Mouse (Mus musculus): ENCODE results near the gene Pitpnc1. TPM values are rescaled to one million over a fixed set of nuclear protein-coding genes. Genes with fewer than 3 reads are reported as not detected.

Gene Pitpnc1
- polyA plus RNA-seq, 2 experiments: 3.0 to 5.8 TPM

GRCm38 (mm10) chr11:107369661-107370060 lies 100.8 kb downstream of the Pitpnc1 start:
- DNase-seq (ENCODE audit: low read depth in 3 of 3, low spot score in 3 of 3) (no peak), ATAC-seq (ENCODE audit: insufficient read depth) (no peak)
- no peaks in the 10 kb centered on the region for H3K9me3 ChIP-seq (ENCODE audit: control insufficient read depth, low read length)
- H3K27ac ChIP-seq: no peak overlapping the region
- H3K4me2 ChIP-seq (ENCODE audit: low read depth): no peak overlapping the region
- H3K9ac ChIP-seq (replicated peaks): no peak overlapping the region
- WGBS (ENCODE audit: insufficient replicate concordance): 88% methylated on average over 6 of the region's 6 CpGs
- H3K4me3 ChIP-seq (ENCODE audit: insufficient read depth in 1 of 2, low read depth in 2 of 2, low read length in 2 of 2): no peak overlapping the region
- TF ChIP-seq CTCF (IDR thresholded peaks at IDR 0.05; ENCODE audit: low read depth) (no peak), EP300 (IDR thresholded peaks at IDR 0.05; ENCODE audit: low read depth) (no peak)
- peaks cover 5 to 8% of the 10 kb centered on the region in 2 experiments; a peak in 3 of 4 replicates for H3K4me1 ChIP-seq (replicated peaks; ENCODE audit: control insufficient read depth in 2 of 2, insufficient read depth in 2 of 2, low read length in 1 of 2)
- H3K27me3 ChIP-seq (ENCODE audit: control insufficient read depth, insufficient read depth, low read length): no peaks in the 10 kb centered on the region
- H3K36me3 ChIP-seq (replicated peaks; ENCODE audit: control insufficient read depth, insufficient read depth, low read depth): no peaks in the 10 kb centered on the region

- ATAC-seq (ENCODE audit: insufficient read depth) (no peak), DNase-seq (ENCODE audit: low read depth in 3 of 3, low spot score in 3 of 3) (no peak)
- TF ChIP-seq EP300 (IDR thresholded peaks at IDR 0.05; ENCODE audit: low read depth): no peak
- H3K36me3 ChIP-seq (replicated peaks; ENCODE audit: control insufficient read depth, insufficient read depth, low read depth): no peaks in the 10 kb centered on the region
- H3K27ac ChIP-seq: no peak overlapping the region
- no peaks in the 10 kb centered on the region for H3K9me3 ChIP-seq (ENCODE audit: control insufficient read depth, low read length)
- no peak overlapping the region for H3K4me2 ChIP-seq (ENCODE audit: low read depth)
- no peaks in the 10 kb centered on the region for H3K4me1 ChIP-seq (replicated peaks; ENCODE audit: control insufficient read depth in 2 of 2, insufficient read depth in 2 of 2, low read length in 1 of 2)
- no peaks in the 10 kb centered on the region for H3K27me3 ChIP-seq (ENCODE audit: control insufficient read depth, insufficient read depth, low read length)
- H3K4me3 ChIP-seq (ENCODE audit: insufficient read depth in 1 of 2, low read depth in 2 of 2, low read length in 2 of 2): no peak overlapping the region
- WGBS (ENCODE audit: insufficient replicate concordance): 74% methylated on average over 13 of the region's 13 CpGs
- H3K9ac ChIP-seq (replicated peaks): no peak overlapping the region
Observed at GRCm38 (mm10) chr11:107365938-107366712, 104.4 kb downstream of the Pitpnc1 start.

GRCm38 (mm10) chr11:107358695-107359094 lies 111.8 kb downstream of the Pitpnc1 start:
- 77% methylated on average over 5 of the region's 5 CpGs for WGBS (ENCODE audit: insufficient replicate concordance)
- DNase-seq (ENCODE audit: low read depth in 3 of 3, low spot score in 3 of 3): no peak

GRCm38 (mm10) chr11:107356224-107356623 lies 114.3 kb downstream of the Pitpnc1 start:
- ATAC-seq (ENCODE audit: insufficient read depth) (no peak), DNase-seq (ENCODE audit: low read depth in 3 of 3, low spot score in 3 of 3) (no peak)
- Histone ChIP-seq H3K4me1 (replicated peaks; ENCODE audit: control insufficient read depth in 2 of 2, insufficient read depth in 2 of 2, low read length in 1 of 2) (peaks cover 0 to 3% of the 10 kb centered on the region in 2 experiments; a peak in 1 of 4 replicates), H3K9me3 (ENCODE audit: control insufficient read depth, low read length) (no peaks in the 10 kb centered on the region), H3K27ac (no peak overlapping the region), H3K4me2 (ENCODE audit: low read depth) (no peak overlapping the region), H3K9ac (replicated peaks) (no peak overlapping the region), H3K4me3 (ENCODE audit: insufficient read depth in 1 of 2, low read depth in 2 of 2, low read length in 2 of 2) (no peak overlapping the region), H3K36me3 (replicated peaks; ENCODE audit: control insufficient read depth, insufficient read depth, low read depth) (no peaks in the 10 kb centered on the region), H3K27me3 (ENCODE audit: control insufficient read depth, insufficient read depth, low read length) (no peaks in the 10 kb centered on the region)
- TF ChIP-seq EP300 (IDR thresholded peaks at IDR 0.05; ENCODE audit: low read depth) (no peak), CTCF (IDR thresholded peaks at IDR 0.05; ENCODE audit: low read depth) (no peak)
- 84% methylated on average over 7 of the region's 7 CpGs for WGBS (ENCODE audit: insufficient replicate concordance)

More at GRCm38 (mm10) chr11:107358695-107359094, 111.8 kb downstream of the Pitpnc1 start:
- H3K9ac ChIP-seq (replicated peaks): no peak overlapping the region
- H3K4me3 ChIP-seq (ENCODE audit: insufficient read depth in 1 of 2, low read depth in 2 of 2, low read length in 2 of 2): no peak overlapping the region
- no peaks in the 10 kb centered on the region for H3K36me3 ChIP-seq (replicated peaks; ENCODE audit: control insufficient read depth, insufficient read depth, low read depth)
- TF ChIP-seq CTCF (IDR thresholded peaks at IDR 0.05; ENCODE audit: low read depth) (no peak), EP300 (IDR thresholded peaks at IDR 0.05; ENCODE audit: low read depth) (no peak)
- H3K9me3 ChIP-seq (ENCODE audit: control insufficient read depth, low read length): no peaks in the 10 kb centered on the region
- no peaks in the 10 kb centered on the region for H3K27me3 ChIP-seq (ENCODE audit: control insufficient read depth, insufficient read depth, low read length)
- ATAC-seq (ENCODE audit: insufficient read depth): no peak
- H3K4me2 ChIP-seq (ENCODE audit: low read depth): no peak overlapping the region
- H3K4me1 ChIP-seq (replicated peaks; ENCODE audit: control insufficient read depth in 2 of 2, insufficient read depth in 2 of 2, low read length in 1 of 2): peaks cover 0 to 3% of the 10 kb centered on the region in 2 experiments; a peak in 1 of 4 replicates
- no peak overlapping the region for H3K27ac ChIP-seq

GRCm38 (mm10) chr11:107355526-107355925 lies 115.0 kb downstream of the Pitpnc1 start:
- ATAC-seq (ENCODE audit: insufficient read depth): no peak
- WGBS (ENCODE audit: insufficient replicate concordance): 59% methylated on average over 3 of the region's 3 CpGs
- Histone ChIP-seq H3K27ac (no peak overlapping the region), H3K4me3 (ENCODE audit: insufficient read depth in 1 of 2, low read depth in 2 of 2, low read length in 2 of 2) (no peak overlapping the region), H3K27me3 (ENCODE audit: control insufficient read depth, insufficient read depth, low read length) (no peaks in the 10 kb centered on the region), H3K9me3 (ENCODE audit: control insufficient read depth, low read length) (no peaks in the 10 kb centered on the region), H3K4me2 (ENCODE audit: low read depth) (no peak overlapping the region), H3K4me1 (replicated peaks; ENCODE audit: control insufficient read depth in 2 of 2, insufficient read depth in 2 of 2, low read length in 1 of 2) (peaks cover 0 to 3% of the 10 kb centered on the region in 2 experiments; a peak in 1 of 4 replicates), H3K36me3 (replicated peaks; ENCODE audit: control insufficient read depth, insufficient read depth, low read depth) (no peaks in the 10 kb centered on the region), H3K9ac (replicated peaks) (no peak overlapping the region)
- TF ChIP-seq EP300 (IDR thresholded peaks at IDR 0.05; ENCODE audit: low read depth): no peak
- no peak for TF ChIP-seq CTCF (IDR thresholded peaks at IDR 0.05; ENCODE audit: low read depth)
- DNase-seq (ENCODE audit: low read depth in 3 of 3, low spot score in 3 of 3): no peak
